Mouse (Mus musculus) skeletal muscle tissue, adult 2 months (tissue): Measurements from ENCODE around the gene Gm3854.
A peak's percentile ranks its signal among the peaks of the same experiment; 100 is the strongest.
"Not testable (repeated sequence)": the region's sequence is repeated elsewhere in the genome, so short reads cannot be mapped to it uniquely, and the experiment has no call there.

Experiments
- DNase-seq: peaks from one replicate; pipeline ENCODE4 v3.0.0-alpha.2; 2012; ENCODE audit warnings: low read depth, low spot score

Gene Gm3854

GRCm38 (mm10) chr7:6343501-6344071 is at the start of gene Gm3854:
Gene Gm3854, plus strand, starts transcription at chr7:6343759.
- DNase-seq: peak; percentile 17

GRCm38 (mm10) chr7:6300796-6301195 is 42.8 kb upstream of the Gm3854 start:
- not testable (repeated sequence) for DNase-seq

- no peak for DNase-seq
Measured at GRCm38 (mm10) chr7:6330458-6331232, 12.9 kb upstream of the Gm3854 start.

GRCm38 (mm10) chr7:6331233-6331956 is 12.2 kb upstream of the Gm3854 start, which contains the start of gene Zfp583:
Gene Zfp583, minus strand, starts transcription at chr7:6331285.
- peak; percentile 74 for DNase-seq

GRCm38 (mm10) chr7:6339865-6340264 is 3.7 kb upstream of the Gm3854 start:
- no peak for DNase-seq

- DNase-seq: no peak
Measured at GRCm38 (mm10) chr7:6344124-6344523, 565 bp downstream of the Gm3854 start.

GRCm38 (mm10) chr7:6358121-6358520 is 14.6 kb downstream of the Gm3854 start:
- DNase-seq: no peak

- peak; percentile 68 for DNase-seq
Measured at GRCm38 (mm10) chr7:6358937-6359590, 15.5 kb downstream of the Gm3854 start.

- DNase-seq: no peak
Measured at GRCm38 (mm10) chr7:6360477-6361060, 17.0 kb downstream of the Gm3854 start.

- DNase-seq: no peak
Measured at GRCm38 (mm10) chr7:6361756-6362155, 18.2 kb downstream of the Gm3854 start.

GRCm38 (mm10) chr7:6362268-6363046 is 18.9 kb downstream of the Gm3854 start:
- peak; percentile 99 for DNase-seq

GRCm38 (mm10) chr7:6363047-6363488 is 19.5 kb downstream of the Gm3854 start, which contains the start of gene Zfp78:
Gene Zfp78, plus strand, starts transcription at chr7:6363280.
- DNase-seq: peak; percentile 92

- DNase-seq: no peak
Measured at GRCm38 (mm10) chr7:6364761-6365160, 21.2 kb downstream of the Gm3854 start.

GRCm38 (mm10) chr7:6367185-6367584 is 23.6 kb downstream of the Gm3854 start:
- no peak for DNase-seq

GRCm38 (mm10) chr7:6368146-6368545 is 24.6 kb downstream of the Gm3854 start:
- not testable (repeated sequence) for DNase-seq

- no peak for DNase-seq
Measured at GRCm38 (mm10) chr7:6369460-6369859, 25.9 kb downstream of the Gm3854 start.

- DNase-seq: no peak
Measured at GRCm38 (mm10) chr7:6372993-6373392, 29.4 kb downstream of the Gm3854 start.

GRCm38 (mm10) chr7:6378441-6378840 is 34.9 kb downstream of the Gm3854 start:
- no peak for DNase-seq

GRCm38 (mm10) chr7:6381431-6381830 is 37.9 kb downstream of the Gm3854 start:
- no peak for DNase-seq

GRCm38 (mm10) chr7:6383044-6383455 is 39.5 kb downstream of the Gm3854 start, which contains the start of gene Zfp28:
Gene Zfp28, plus strand, starts transcription at chr7:6383295.
- peak; percentile 82 for DNase-seq
